Mouse (Mus musculus): Measurements from ENCODE around the gene Slf2. TPM values are rescaled to one million over a fixed set of nuclear protein-coding genes. Genes with fewer than 3 reads are reported as not detected.

The Slf2 gene
- polyA plus RNA-seq, 1 experiment from 2014 or later: 54.1 TPM

DNA sequence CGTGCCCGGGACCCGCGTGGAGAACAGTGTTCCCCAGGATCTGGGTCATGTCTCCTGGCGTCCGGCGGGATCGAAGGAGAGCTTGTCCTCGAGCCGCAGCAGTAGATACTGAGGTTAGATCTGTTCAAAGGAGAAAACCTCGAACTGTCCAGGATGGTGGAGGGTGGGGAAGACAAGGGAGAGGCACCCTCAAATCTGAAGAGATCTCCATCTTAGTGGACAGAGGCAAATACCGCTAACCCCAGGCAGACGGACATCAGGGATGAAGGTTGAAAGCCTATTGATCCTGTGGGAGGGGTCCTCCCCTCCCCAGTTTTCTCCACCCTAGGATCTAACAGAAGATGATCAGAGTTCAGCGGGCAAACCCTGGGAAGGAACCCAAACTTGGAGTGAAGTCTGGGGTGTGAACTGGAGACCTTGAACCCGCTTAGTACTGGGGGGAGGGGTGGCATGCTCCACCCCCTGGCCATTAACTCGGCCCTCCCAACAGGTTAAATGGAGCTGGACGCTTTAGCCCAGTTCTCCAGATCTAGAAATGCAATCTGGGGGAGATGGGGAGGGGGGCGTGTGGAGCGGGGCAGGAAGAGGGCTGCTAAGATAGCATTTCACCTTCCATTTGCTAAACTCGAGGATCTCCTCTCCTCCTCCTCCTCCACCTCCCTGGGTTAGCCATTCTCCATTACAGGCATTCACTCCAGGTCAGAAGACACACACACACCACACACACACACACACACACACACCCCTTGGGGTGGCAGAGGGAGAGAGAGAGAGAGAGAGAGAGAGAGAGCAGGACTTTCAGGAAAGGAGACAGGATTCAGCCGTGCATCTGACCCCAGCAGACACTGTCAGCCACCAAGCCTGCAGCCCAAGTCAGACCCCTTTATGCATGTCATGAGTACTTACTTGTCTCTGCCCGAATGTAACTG, 58.9 kb downstream of the Slf2 start:
- ATAC-seq (replicated peaks; ENCODE audit: low FRiP score, low TSS enrichment, low read depth) (no peak), DNase-seq (ENCODE audit: low spot score) (peak; percentile 65)
- Histone ChIP-seq H3K9ac (ENCODE audit: low read length) (peak overlapping the region; percentile 74), H3K27me3 (replicated peaks; ENCODE audit: control insufficient read depth, insufficient read depth, low read length) (no peaks in the 10 kb centered on the region), H3K4me3 (ENCODE audit: low read depth, low read length) (peak overlapping the region; percentile 68), H3K27ac (ENCODE audit: low read depth) (peak overlapping the region; percentile 67), H3K4me1 (replicated peaks; ENCODE audit: control insufficient read depth, insufficient read depth, low read length) (peaks cover 16% of the 10 kb centered on the region), H3K4me2 (ENCODE audit: low read length) (peak overlapping the region; percentile 98), H3K9me3 (ENCODE audit: control insufficient read depth, low read length) (no peaks in the 10 kb centered on the region), H3K36me3 (ENCODE audit: control insufficient read depth, insufficient read depth, low read length) (peaks cover 16% of the 10 kb centered on the region; the same call in 1 of the 2 replicates)
- 5% methylated on average over 22 of the region's 22 CpGs for WGBS

DNA sequence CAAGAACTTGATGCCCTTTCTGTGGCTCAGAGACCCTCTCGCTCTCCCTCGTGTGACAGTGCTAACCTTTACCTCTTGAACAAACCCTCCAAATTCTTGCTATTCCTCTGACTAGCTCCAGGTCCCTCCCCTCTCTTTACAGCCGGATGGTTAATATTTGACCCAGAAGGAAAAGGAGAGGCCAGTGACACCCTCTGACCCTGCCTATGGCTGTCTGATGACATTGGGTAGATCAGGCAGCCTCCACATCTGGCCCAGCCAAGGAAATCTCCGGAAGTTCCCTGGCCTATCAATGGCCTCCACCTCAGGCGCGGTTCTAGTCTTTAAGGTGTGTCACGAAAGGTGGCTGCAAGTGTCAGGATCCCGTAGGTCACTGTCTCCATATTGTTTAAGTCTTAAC, 60.1 kb downstream of the Slf2 start:
- 74% methylated on average over 8 of the region's 8 CpGs for WGBS
- peak overlapping the region; percentile 98 for H3K4me2 ChIP-seq (ENCODE audit: low read length)
- H3K36me3 ChIP-seq (ENCODE audit: control insufficient read depth, insufficient read depth, low read length): peaks cover 17% of the 10 kb centered on the region; the same call in 1 of the 2 replicates
- H3K4me3 ChIP-seq (ENCODE audit: low read depth, low read length): no peak overlapping the region
- no peaks in the 10 kb centered on the region for H3K9me3 ChIP-seq (ENCODE audit: control insufficient read depth, low read length)
- no peak for DNase-seq (ENCODE audit: low spot score)
- ATAC-seq (replicated peaks; ENCODE audit: low FRiP score, low TSS enrichment, low read depth): peak; percentile 29
- no peak overlapping the region for H3K27ac ChIP-seq (ENCODE audit: low read depth)
- H3K27me3 ChIP-seq (replicated peaks; ENCODE audit: control insufficient read depth, insufficient read depth, low read length): no peaks in the 10 kb centered on the region
- no peak overlapping the region for H3K9ac ChIP-seq (ENCODE audit: low read length)
- H3K4me1 ChIP-seq (replicated peaks; ENCODE audit: control insufficient read depth, insufficient read depth, low read length): peaks cover 16% of the 10 kb centered on the region

DNA sequence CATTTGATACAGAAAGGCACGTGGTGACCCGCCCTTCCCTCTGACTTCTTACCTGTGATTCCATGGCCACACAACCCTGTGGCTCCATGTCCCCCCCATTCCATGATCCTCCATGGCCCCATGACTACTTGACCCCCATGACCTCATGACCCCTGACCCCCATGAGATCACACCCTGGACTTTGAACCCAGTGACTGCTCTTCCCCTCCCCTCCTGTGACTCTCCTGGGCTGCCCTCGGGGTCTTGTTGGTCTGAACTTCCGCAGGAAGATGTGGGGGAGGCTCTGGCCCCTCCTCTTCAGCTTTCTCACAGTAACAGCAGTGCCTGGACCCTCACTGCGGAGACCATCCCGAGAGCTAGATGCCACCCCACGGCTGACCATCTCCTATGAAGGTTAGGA, 61.3 kb downstream of the Slf2 start:
- H3K9ac ChIP-seq (ENCODE audit: low read length): no peak overlapping the region
- H3K36me3 ChIP-seq (ENCODE audit: control insufficient read depth, insufficient read depth, low read length): peaks cover 21% of the 10 kb centered on the region; the same call in 1 of the 2 replicates
- no peak overlapping the region for H3K4me2 ChIP-seq (ENCODE audit: low read length)
- H3K4me1 ChIP-seq (replicated peaks; ENCODE audit: control insufficient read depth, insufficient read depth, low read length): peaks cover 16% of the 10 kb centered on the region
- no peak overlapping the region for H3K27ac ChIP-seq (ENCODE audit: low read depth)
- H3K27me3 ChIP-seq (replicated peaks; ENCODE audit: control insufficient read depth, insufficient read depth, low read length): no peaks in the 10 kb centered on the region
- DNase-seq (ENCODE audit: low spot score) (no peak), ATAC-seq (replicated peaks; ENCODE audit: low FRiP score, low TSS enrichment, low read depth) (no peak)
- WGBS: 42% methylated on average over 7 of the region's 7 CpGs
- no peak overlapping the region for H3K4me3 ChIP-seq (ENCODE audit: low read depth, low read length)
- no peaks in the 10 kb centered on the region for H3K9me3 ChIP-seq (ENCODE audit: control insufficient read depth, low read length)

DNA sequence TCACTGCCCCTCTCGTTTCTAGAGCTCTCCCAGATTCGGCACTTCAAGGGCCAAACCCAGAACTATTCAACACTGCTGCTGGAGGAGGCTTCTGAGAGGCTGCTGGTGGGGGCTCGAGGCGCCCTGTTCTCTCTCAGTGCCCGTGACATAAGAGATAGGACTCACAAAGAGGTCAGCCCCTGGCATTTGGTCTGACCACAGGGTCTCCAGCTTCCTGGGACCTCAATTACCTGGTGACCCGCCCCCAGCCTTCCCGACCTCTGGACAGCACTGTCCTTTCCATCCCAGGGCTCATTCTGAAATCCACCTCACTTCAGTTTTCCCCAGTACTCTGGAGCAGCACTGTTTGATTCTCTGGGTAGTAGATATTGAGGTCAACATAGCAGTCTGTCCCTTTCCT, 61.8 kb downstream of the Slf2 start:
- no peak for DNase-seq (ENCODE audit: low spot score)
- Histone ChIP-seq H3K27me3 (replicated peaks; ENCODE audit: control insufficient read depth, insufficient read depth, low read length) (no peaks in the 10 kb centered on the region), H3K9me3 (ENCODE audit: control insufficient read depth, low read length) (no peaks in the 10 kb centered on the region), H3K9ac (ENCODE audit: low read length) (no peak overlapping the region), H3K36me3 (ENCODE audit: control insufficient read depth, insufficient read depth, low read length) (peaks cover 25% of the 10 kb centered on the region), H3K4me2 (ENCODE audit: low read length) (no peak overlapping the region), H3K4me3 (ENCODE audit: low read depth, low read length) (no peak overlapping the region), H3K27ac (ENCODE audit: low read depth) (no peak overlapping the region), H3K4me1 (replicated peaks; ENCODE audit: control insufficient read depth, insufficient read depth, low read length) (peaks cover 16% of the 10 kb centered on the region)
- no peak for ATAC-seq (replicated peaks; ENCODE audit: low FRiP score, low TSS enrichment, low read depth)
- WGBS: 45% methylated on average over 7 of the region's 7 CpGs

DNA sequence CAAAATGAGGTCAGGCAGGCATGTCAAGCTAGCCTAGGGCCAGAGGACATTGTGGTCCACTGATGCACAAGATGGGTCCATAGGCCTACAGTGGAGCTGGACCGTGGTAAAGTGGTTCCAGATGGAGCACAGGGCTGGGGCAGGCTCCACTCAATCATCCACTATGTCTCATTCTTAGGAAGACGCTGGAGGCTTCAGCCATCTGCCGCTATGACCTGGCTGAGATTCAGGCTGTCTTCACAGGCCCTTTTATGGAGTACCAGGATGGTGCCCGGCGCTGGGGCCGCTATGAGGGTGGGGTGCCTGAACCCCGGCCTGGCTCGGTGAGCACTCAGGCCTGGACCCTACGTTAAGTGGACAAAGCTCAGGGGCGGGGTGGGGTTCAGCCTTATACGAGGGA, 66.8 kb downstream of the Slf2 start:
- 85% methylated on average over 11 of the region's 11 CpGs for WGBS
- no peaks in the 10 kb centered on the region for H3K4me1 ChIP-seq (replicated peaks; ENCODE audit: control insufficient read depth, insufficient read depth, low read length)
- H3K27ac ChIP-seq (ENCODE audit: low read depth): no peak overlapping the region
- DNase-seq (ENCODE audit: low spot score) (no peak), ATAC-seq (replicated peaks; ENCODE audit: low FRiP score, low TSS enrichment, low read depth) (no peak)
- peaks cover 57% of the 10 kb centered on the region for H3K36me3 ChIP-seq (ENCODE audit: control insufficient read depth, insufficient read depth, low read length)
- no peak overlapping the region for H3K9ac ChIP-seq (ENCODE audit: low read length)
- H3K4me3 ChIP-seq (ENCODE audit: low read depth, low read length): no peak overlapping the region
- H3K27me3 ChIP-seq (replicated peaks; ENCODE audit: control insufficient read depth, insufficient read depth, low read length): no peaks in the 10 kb centered on the region
- H3K4me2 ChIP-seq (ENCODE audit: low read length): no peak overlapping the region
- no peaks in the 10 kb centered on the region for H3K9me3 ChIP-seq (ENCODE audit: control insufficient read depth, low read length)

DNA sequence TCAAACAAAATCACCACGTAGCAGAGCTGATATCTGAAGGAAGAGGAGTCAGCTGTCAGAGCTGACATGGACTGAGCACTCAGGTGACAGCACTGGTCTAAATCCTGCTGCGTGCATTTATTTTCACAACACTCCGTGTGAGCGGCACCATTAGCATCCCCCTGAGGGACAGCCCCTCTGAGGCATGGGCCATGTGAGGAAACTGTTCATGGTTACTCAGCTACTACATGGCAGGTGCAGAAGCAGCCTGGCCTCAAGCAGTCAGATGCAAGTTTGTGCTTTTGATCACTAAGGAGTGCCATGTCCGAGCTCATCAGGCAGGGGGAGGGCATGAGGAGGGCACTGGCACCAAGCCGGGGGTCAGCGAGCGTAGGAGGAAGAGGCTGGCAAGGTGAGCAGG, 68.7 kb downstream of the Slf2 start:
- peaks cover 66% of the 10 kb centered on the region for H3K36me3 ChIP-seq (ENCODE audit: control insufficient read depth, insufficient read depth, low read length)
- ATAC-seq (replicated peaks; ENCODE audit: low FRiP score, low TSS enrichment, low read depth): no peak
- 88% methylated on average over 8 of the region's 8 CpGs for WGBS

DNA sequence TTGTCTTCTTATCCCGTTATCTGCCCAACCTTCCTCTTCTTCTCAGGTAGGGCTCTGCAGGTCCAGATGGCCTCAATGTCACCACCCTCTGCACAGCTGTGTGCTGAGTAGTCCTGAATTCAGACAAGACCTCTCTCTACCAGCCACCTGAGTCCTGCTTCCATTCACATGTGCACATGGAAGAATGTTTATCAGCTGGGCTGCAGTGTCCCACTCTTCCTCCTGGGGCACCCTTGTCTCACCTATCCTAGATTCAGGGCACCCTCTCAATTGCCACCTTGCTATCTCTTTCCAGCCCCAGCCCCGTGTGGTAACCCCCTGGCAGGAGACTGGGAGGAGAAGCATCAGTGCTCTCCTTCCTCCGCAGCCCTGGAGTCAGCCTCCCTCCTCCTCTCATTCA, 71.3 kb downstream of the Slf2 start:
- H3K4me3 ChIP-seq (ENCODE audit: low read depth, low read length): no peak overlapping the region
- H3K27me3 ChIP-seq (replicated peaks; ENCODE audit: control insufficient read depth, insufficient read depth, low read length): no peaks in the 10 kb centered on the region
- no peaks in the 10 kb centered on the region for H3K9me3 ChIP-seq (ENCODE audit: control insufficient read depth, low read length)
- DNase-seq (ENCODE audit: low spot score) (no peak), ATAC-seq (replicated peaks; ENCODE audit: low FRiP score, low TSS enrichment, low read depth) (no peak)
- WGBS: 58% methylated on average over 3 of the region's 3 CpGs
- peaks cover 59% of the 10 kb centered on the region for H3K36me3 ChIP-seq (ENCODE audit: control insufficient read depth, insufficient read depth, low read length)
- no peak overlapping the region for H3K9ac ChIP-seq (ENCODE audit: low read length)
- no peak overlapping the region for H3K27ac ChIP-seq (ENCODE audit: low read depth)
- peaks cover 11% of the 10 kb centered on the region for H3K4me1 ChIP-seq (replicated peaks; ENCODE audit: control insufficient read depth, insufficient read depth, low read length)
- no peak overlapping the region for H3K4me2 ChIP-seq (ENCODE audit: low read length)

More for the DNA sequence above, 68.7 kb downstream of the Slf2 start:
- Histone ChIP-seq H3K27me3 (replicated peaks; ENCODE audit: control insufficient read depth, insufficient read depth, low read length) (no peaks in the 10 kb centered on the region), H3K4me1 (replicated peaks; ENCODE audit: control insufficient read depth, insufficient read depth, low read length) (no peaks in the 10 kb centered on the region), H3K9me3 (ENCODE audit: control insufficient read depth, low read length) (no peaks in the 10 kb centered on the region), H3K4me2 (ENCODE audit: low read length) (no peak overlapping the region), H3K4me3 (ENCODE audit: low read depth, low read length) (no peak overlapping the region), H3K9ac (ENCODE audit: low read length) (no peak overlapping the region), H3K27ac (ENCODE audit: low read depth) (no peak overlapping the region)
- DNase-seq (ENCODE audit: low spot score): no peak

DNA sequence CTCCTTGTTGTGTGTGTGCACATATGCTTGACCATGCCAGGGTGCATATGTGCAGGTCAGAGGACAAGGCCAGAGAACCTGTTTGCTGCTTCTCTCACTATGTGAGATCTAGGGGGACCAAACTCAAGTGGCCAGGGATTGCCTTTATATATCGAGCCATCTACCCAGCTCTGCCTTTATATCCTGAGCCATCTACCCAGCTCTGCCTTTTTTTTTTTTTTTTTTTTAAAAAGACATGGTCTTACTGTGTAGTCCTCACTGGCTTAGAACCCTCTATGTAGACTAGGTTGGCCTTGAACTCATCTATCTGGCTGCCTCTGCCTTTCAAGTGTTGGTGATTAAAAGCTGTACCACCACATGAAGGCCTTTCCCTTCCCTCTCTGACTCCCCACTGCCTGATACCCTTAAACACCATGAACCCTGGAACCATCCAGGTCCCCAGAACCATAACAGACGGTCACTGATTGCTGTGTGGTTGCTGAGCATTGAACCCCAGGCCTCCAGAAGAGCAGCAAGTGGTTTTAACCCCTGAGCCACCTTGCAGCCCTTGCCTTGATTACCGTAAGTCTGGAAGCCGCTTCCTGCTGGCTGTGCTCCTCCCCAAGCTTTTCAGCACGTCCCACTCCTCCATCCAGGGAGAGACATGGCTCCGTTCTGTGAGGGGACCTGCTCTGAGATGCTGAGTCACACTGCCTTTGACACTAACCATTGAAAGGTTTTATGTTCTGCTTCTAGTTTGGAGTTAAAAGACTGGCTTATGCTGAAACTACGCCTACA, 73.0 kb downstream of the Slf2 start:
- H3K9ac ChIP-seq (ENCODE audit: low read length): no peak overlapping the region
- H3K27ac ChIP-seq (ENCODE audit: low read depth): no peak overlapping the region
- H3K4me2 ChIP-seq (ENCODE audit: low read length): no peak overlapping the region
- whole genome bisulfite sequencing: 86% methylated on average over 7 of the region's 7 CpGs
- H3K27me3 ChIP-seq (replicated peaks; ENCODE audit: control insufficient read depth, insufficient read depth, low read length): no peaks in the 10 kb centered on the region
- H3K4me3 ChIP-seq (ENCODE audit: low read depth, low read length): no peak overlapping the region
- DNase-seq (ENCODE audit: low spot score) (no peak), ATAC-seq (replicated peaks; ENCODE audit: low FRiP score, low TSS enrichment, low read depth) (no peak)
- no peaks in the 10 kb centered on the region for H3K9me3 ChIP-seq (ENCODE audit: control insufficient read depth, low read length)
- H3K4me1 ChIP-seq (replicated peaks; ENCODE audit: control insufficient read depth, insufficient read depth, low read length): peaks cover 18% of the 10 kb centered on the region
- peaks cover 44% of the 10 kb centered on the region for H3K36me3 ChIP-seq (ENCODE audit: control insufficient read depth, insufficient read depth, low read length)
